Mouse (Mus musculus) heart, postnatal 0 days (tissue): Measurements from ENCODE around the gene Hdac10. TPM values are rescaled to one million over a fixed set of nuclear protein-coding genes. Genes with fewer than 3 reads are reported as not detected.
A peak's percentile ranks its signal among the peaks of the same experiment; 100 is the strongest.

Experiments
- ATAC-seq: fragments of 200-750 bp; cut with Nextera tagmentation; 2 replicates; pipeline ENCODE4 v1.8.0; 2017; ENCODE audit warnings: low read depth, moderate number of reproducible peaks, moderate library complexity; ENCODE audit not compliant: insufficient read depth
- DNase-seq: peaks from one replicate; pipeline ENCODE4 v3.0.0-alpha.2; 2016; ENCODE audit warnings: low spot score
- H3K27ac ChIP-seq: fragments of 300-500 bp; sonication (generic); 2 replicates; pipeline ENCODE4 v1.5.1; 2014; ENCODE audit warnings: low read depth, mild to moderate bottlenecking
- H3K27me3 ChIP-seq: fragments of 300-500 bp; sonication (generic); 2 replicates; pipeline ENCODE4 v1.6.1; 2014; ENCODE audit warnings: low read length, mixed read lengths; ENCODE audit not compliant: control insufficient read depth, insufficient read depth
- H3K36me3 ChIP-seq: fragments of 300-500 bp; sonication (generic); replicated peaks from 2 replicates; pipeline ENCODE4 v1.6.1; 2014; ENCODE audit warnings: low read length, mixed read lengths; ENCODE audit not compliant: control insufficient read depth, insufficient read depth
- H3K4me1 ChIP-seq: fragments of 300-500 bp; sonication (generic); 2 replicates; pipeline ENCODE4 v1.6.1; 2014; ENCODE audit warnings: antibody characterized with exemption; ENCODE audit not compliant: control insufficient read depth, insufficient read depth
- H3K4me2 ChIP-seq: fragments of 300-500 bp; sonication (generic); 2 replicates; pipeline ENCODE4 v1.6.1; 2014; ENCODE audit warnings: low read depth, mild to moderate bottlenecking, low read length, moderate library complexity
- H3K4me3 ChIP-seq: fragments of 300-500 bp; sonication (generic); 2 replicates; pipeline ENCODE4 v1.5.1; 2014; ENCODE audit warnings: low read depth, low read length
- H3K9ac ChIP-seq: fragments of 300-500 bp; sonication (generic); replicated peaks from 2 replicates; pipeline ENCODE4 v1.6.1; 2014; ENCODE audit warnings: low read depth, low read length, mixed read lengths
- H3K9me3 ChIP-seq: fragments of 300-500 bp; sonication (generic); replicated peaks from 2 replicates; pipeline ENCODE4 v1.6.1; 2016; ENCODE audit warnings: low read length; ENCODE audit not compliant: control insufficient read depth
- CTCF ChIP-seq: IDR thresholded peaks from 2 replicates; pipeline ENCODE4 v1.5.1; 2016; ENCODE audit warnings: antibody characterized with exemption, control low read depth, low read depth
- EP300 ChIP-seq: IDR thresholded peaks from 2 replicates; pipeline ENCODE4 v1.6.1; 2016; ENCODE audit warnings: antibody characterized with exemption, low read depth
- WGBS: fragments of 180-500 bp; shearing (Covaris S2); extraction: QIAGEN DNeasy Blood & Tissue Kit; methylation state at CpG from one replicate; pipeline ENCODE4 v1.1.7; 2014; 5-methylcytosine and 5-hydroxymethylcytosine counted together
- polyA plus RNA-seq: library from polyadenylated mRNA; unstranded; fragments of >200 nt; fragmentation: Nextera tagmentation; extraction: Ambion mirVana; gene quantifications from 2 replicates; pipeline ENCODE4 v1.2.1, GENCODE M21; 2015
- total RNA-seq: library from RNA; depleted of rRNA; stranded (reverse); fragments of >200 nt; gene quantifications from 2 replicates; pipeline ENCODE4 v1.2.3, GENCODE M21; 2014; ENCODE audit warnings: low replicate concordance; rRNA removed

The Hdac10 gene
- total RNA-seq (14.9 and 17.4 TPM in 2 replicates), polyA plus RNA-seq (10.7 and 10.8 TPM in 2 replicates)

DNA sequence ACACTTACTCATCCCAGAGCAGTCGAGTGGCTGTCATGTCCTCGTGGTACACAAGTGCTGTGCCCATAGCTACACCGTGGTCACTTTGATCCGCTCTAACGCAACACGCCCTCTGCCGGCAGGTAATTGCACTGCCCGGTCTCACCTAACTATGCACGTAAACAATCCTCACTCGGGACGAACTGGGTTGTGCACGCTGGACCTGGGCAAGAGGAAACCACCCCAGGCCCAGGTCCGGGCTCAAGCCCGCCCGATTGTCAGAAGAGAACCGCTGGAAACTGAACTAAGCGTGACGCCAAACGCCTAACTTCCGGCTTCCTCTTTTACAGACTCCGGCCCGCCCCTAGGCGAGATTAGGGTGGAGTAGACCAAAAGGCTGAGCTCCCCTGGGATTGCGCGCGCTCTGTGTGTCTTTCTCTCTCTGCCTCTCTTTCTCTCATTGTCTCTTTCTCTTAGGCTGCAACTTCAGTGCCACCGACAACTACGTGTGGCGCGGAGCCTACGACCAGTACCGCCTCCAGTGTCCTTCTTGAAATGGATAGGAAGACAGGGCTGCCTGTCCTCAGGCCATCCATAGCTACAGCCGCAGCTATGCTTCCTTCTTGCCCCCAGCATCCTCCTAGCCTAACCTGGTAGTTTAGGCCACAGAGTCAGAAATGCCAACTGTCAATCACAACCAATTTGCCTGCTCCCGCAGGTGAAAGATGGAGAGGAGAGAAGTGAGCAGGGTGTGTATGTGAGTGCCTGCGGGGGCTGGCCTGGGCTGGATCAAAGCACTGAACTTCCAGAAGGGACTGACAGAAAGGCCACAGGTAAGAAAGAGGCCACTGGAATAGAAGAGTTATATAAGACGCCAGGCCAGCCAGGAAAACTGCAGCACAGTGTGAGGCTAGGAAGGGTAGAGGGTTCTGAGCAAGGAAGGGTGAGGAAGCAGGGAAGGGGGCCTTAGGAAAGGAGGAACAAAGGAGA lies at the start of gene Hdac10:
Gene Hdac10 (minus strand): TSS at position 319 of the 969 bp plus-strand sequence.
- TF ChIP-seq EP300 (no peak), CTCF (peak; percentile 82)
- no peaks in the 10 kb centered on the region for H3K27me3 ChIP-seq
- DNase-seq (peak; percentile 73), ATAC-seq (peak; percentile 88)
- H3K4me3 ChIP-seq: peak within 1 kb of the TSS; percentile 64
- WGBS: 3% methylated on average over 36 of the region's 36 CpGs
- H3K9me3 ChIP-seq: no peaks in the 10 kb centered on the region
- H3K36me3 ChIP-seq: 0 out of 2 replicates have a peak, but pooled peaks cover 10% of the 10 kb centered on the region
- H3K9ac ChIP-seq: peak within 1 kb of the TSS; percentile 57
- peaks cover 11% of the 10 kb centered on the region for H3K4me1 ChIP-seq
- H3K4me2 ChIP-seq: peak within 1 kb of the TSS; percentile 66
- H3K27ac ChIP-seq: peak within 1 kb of the TSS; percentile 79

DNA sequence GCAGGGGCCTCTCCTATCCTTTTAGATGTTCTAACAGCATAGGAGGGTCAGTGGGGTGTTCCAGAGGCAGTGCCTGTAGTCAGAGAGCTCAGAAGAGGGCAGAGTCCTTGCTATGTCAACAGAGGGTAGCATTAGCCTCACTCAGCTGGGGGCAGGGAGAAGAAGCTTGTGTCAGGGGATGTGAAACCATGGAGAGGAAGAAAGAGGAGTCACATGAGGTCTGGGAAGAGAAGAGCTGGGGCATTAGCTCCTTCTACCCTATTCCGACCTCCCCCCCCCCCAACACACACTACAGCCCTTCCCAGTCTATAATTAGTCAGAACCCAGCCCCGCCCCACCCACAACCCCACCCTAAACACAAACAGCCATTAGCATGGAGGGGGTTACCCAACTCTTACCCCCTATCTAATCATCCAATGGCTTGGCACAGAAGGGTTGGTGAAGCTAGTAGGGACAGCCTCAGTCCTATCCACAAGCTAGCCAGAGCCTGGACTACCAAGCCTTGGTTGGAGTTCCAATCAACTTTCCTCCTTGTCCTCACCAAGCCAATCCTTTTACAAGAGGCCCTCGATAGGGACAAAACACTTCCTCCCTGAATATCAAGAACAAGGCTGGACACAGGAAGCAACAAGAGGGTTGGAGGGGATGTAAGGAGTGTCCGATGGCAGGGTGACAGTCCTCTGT lies 49.2 kb upstream of the Hdac10 start:
- Histone ChIP-seq H3K4me1 (peaks cover 83% of the 10 kb centered on the region), H3K36me3 (no peaks in the 10 kb centered on the region), H3K4me2 (peak overlapping the region; percentile 92), H3K4me3 (no peak overlapping the region), H3K9ac (no peak overlapping the region), H3K9me3 (no peaks in the 10 kb centered on the region), H3K27me3 (no peaks in the 10 kb centered on the region), H3K27ac (peak overlapping the region; percentile 96)
- ATAC-seq (no peak), DNase-seq (no peak)
- TF ChIP-seq EP300 (no peak), CTCF (no peak)
- 41% methylated on average over 4 of the region's 4 CpGs for WGBS

DNA sequence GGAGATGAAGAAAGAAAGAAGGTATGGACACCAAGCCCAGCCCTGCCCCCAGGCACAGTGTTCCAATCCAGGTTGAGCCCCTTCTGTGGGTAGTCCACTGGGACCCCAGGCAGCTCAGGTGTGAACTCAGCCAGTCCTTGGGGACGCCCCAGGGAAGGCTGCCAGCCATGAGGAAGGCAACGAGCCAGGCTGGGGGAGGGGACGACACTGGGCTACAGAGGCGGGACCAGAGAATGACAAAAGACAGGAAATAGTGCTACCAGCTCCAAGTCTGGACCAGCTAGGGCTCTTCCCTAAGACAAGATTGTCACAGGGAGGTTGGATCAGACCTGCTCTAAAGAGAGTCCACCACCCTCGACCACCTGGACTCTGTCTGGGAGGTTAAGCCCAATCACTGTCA lies 48.6 kb upstream of the Hdac10 start:
- no peaks in the 10 kb centered on the region for H3K9me3 ChIP-seq
- DNase-seq (peak; percentile 75), ATAC-seq (peak; percentile 28)
- H3K4me1 ChIP-seq: peaks cover 83% of the 10 kb centered on the region
- H3K27me3 ChIP-seq: no peaks in the 10 kb centered on the region
- no peaks in the 10 kb centered on the region for H3K36me3 ChIP-seq
- no peak overlapping the region for H3K9ac ChIP-seq
- peak overlapping the region; percentile 92 for H3K4me2 ChIP-seq
- peak overlapping the region; percentile 96 for H3K27ac ChIP-seq
- no peak overlapping the region for H3K4me3 ChIP-seq
- 3% methylated on average over 5 of the region's 5 CpGs for WGBS
- TF ChIP-seq EP300: no peak
- no peak for TF ChIP-seq CTCF

DNA sequence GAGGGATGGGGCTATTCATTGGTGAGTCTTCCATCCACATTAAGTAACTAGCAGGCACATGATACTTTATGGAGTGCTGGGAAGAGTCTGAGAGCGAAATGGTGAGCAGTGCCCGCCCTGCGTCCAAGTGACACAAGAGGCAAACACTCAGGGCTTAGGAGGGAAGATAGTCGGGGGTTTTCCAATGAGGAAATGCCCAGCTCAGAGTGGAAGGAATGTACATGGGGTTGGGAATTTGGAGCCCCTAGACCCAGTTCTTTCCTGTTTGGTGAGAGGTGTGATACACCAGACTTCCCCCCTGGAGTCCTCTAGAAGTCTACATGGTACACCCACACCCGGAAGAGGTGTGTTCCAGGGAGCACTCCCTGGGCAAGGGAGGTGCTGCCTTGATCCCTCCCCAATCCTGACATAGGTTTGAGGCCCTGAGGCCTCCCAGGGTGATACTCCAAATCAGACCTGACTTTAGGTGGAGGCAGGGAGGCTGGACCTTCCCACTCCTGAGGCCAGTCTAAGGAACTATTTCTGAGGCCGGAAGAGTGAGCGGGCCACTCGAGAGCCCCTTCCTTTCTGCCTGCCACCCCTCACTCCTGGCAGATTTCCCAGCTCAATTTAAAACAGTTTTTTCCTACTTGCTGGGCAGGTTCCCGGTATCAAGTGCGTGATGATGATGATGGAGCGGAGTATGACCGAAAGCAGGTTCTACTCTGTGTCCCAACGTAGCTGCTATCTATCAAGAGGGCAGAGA lies 47.1 kb upstream of the Hdac10 start:
- ATAC-seq (no peak), DNase-seq (no peak)
- H3K27me3 ChIP-seq: no peaks in the 10 kb centered on the region
- H3K4me1 ChIP-seq: peaks cover 77% of the 10 kb centered on the region
- H3K9ac ChIP-seq: no peak overlapping the region
- TF ChIP-seq CTCF (no peak), EP300 (no peak)
- no peak overlapping the region for H3K4me2 ChIP-seq
- 59% methylated on average over 13 of the region's 13 CpGs for WGBS
- H3K9me3 ChIP-seq: no peaks in the 10 kb centered on the region
- H3K27ac ChIP-seq: no peak overlapping the region
- H3K36me3 ChIP-seq: no peaks in the 10 kb centered on the region
- H3K4me3 ChIP-seq: no peak overlapping the region

DNA sequence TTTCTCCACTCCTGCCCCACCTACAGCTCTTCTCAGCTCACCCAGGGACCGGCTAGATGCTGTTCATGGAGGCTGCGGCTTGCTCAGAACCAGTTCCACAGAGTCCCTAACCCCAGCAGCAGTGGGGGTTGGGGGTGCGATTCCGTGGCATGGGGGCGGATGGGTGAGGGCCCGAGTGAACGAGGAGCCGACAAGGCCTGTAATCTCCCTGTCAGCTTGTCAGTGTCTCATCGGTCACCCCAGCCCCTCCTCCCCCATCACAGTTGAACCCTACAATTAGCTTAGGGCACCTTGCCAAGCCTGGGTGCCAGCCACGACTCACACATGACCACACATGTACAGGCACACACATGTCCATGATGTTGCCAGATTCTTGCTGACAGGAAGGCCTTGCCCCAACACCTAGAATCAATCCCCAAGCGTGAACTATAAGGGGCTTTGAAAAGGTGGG lies 46.4 kb upstream of the Hdac10 start:
- Histone ChIP-seq H3K9me3 (no peaks in the 10 kb centered on the region), H3K9ac (0 out of 2 replicates have a peak overlapping the region, but pooled peaks have one; percentile 38), H3K4me2 (no peak overlapping the region), H3K27me3 (no peaks in the 10 kb centered on the region), H3K36me3 (no peaks in the 10 kb centered on the region), H3K4me1 (peaks cover 84% of the 10 kb centered on the region), H3K4me3 (no peak overlapping the region), H3K27ac (no peak overlapping the region)
- DNase-seq: no peak
- ATAC-seq: no peak
- TF ChIP-seq EP300 (no peak), CTCF (no peak)
- WGBS: 52% methylated on average over 11 of the region's 11 CpGs
